In genomic region chr1:57792212-57792611, GRCm38 (mm10) we compare ENCODE assay signal across 16 mouse cellular contexts. TPM values are rescaled to one million over a fixed set of nuclear protein-coding genes. Genes with fewer than 3 reads are reported as not detected.
DNase-seq lines count a peak whose midpoint lies in the region; ATAC-seq and TF ChIP-seq lines count a peak whose summit lies in the region.
"Had no signal": no experiment of that assay in that cellular context is flagged by ENCODE, and none has a peak within 500 bp of the region (broad histone marks: within the 10 kb centered on the region; RNA-seq: fewer than 3 reads in every experiment).

No protein-coding gene starts in this region.

- TF ChIP-seq CTCF in heart, adult 2 months (IDR thresholded peaks at IDR 0.05): no peak
- no peak for TF ChIP-seq CTCF in lung, embryonic 14.5 days (IDR thresholded peaks at IDR 0.05; ENCODE audit: low read depth)

- intact Hi-C loops in heart, adult 2 months (cut with DNase I): no loop called here

- no peak overlapping the region for H3K9ac ChIP-seq in heart, embryonic 15.5 days
- H3K9ac ChIP-seq in heart, adult 2 months (ENCODE audit: low read depth, low read length): no peak overlapping the region
- no peak overlapping the region for H3K9ac ChIP-seq in lung, embryonic 14.5 days
- H3K9ac ChIP-seq in intestine, embryonic 16.5 days (ENCODE audit: low read depth, low read length): no peak overlapping the region
- no peak overlapping the region for H3K9ac ChIP-seq in hindbrain, embryonic 13.5 days
- H3K9ac ChIP-seq: liver, embryonic 15.5 days; neural tube, embryonic 13.5 days had no signal

- TF ChIP-seq EP300 in heart, adult 2 months (IDR thresholded peaks at IDR 0.05; ENCODE audit: insufficient read depth, low read depth, low read length): no peak

- no peaks in the 10 kb centered on the region for H3K27me3 ChIP-seq in heart, embryonic 15.5 days
- H3K27me3 ChIP-seq in heart, adult 2 months (ENCODE audit: control insufficient read depth, insufficient read depth, low read length): no peaks in the 10 kb centered on the region
- no peaks in the 10 kb centered on the region for H3K27me3 ChIP-seq in lung, embryonic 14.5 days (ENCODE audit: insufficient read depth, low read length)
- H3K27me3 ChIP-seq in intestine, embryonic 16.5 days (replicated peaks; ENCODE audit: control insufficient read depth, insufficient read depth, low read length): no peaks in the 10 kb centered on the region
- no peaks in the 10 kb centered on the region for H3K27me3 ChIP-seq in hindbrain, embryonic 13.5 days
- H3K27me3 ChIP-seq: liver, embryonic 15.5 days; neural tube, embryonic 13.5 days had no signal

- no peak for ATAC-seq in heart, embryonic 15.5 days (replicated peaks; ENCODE audit: insufficient number of reproducible peaks, insufficient read depth, low FRiP score, low read depth)
- no peak for ATAC-seq in lung, embryonic 14.5 days (ENCODE audit: insufficient read depth)
- no peak for ATAC-seq in intestine, embryonic 16.5 days
- no peak for ATAC-seq in hindbrain, embryonic 13.5 days (ENCODE audit: low FRiP score)
- ATAC-seq: forebrain, embryonic 16.5 days; inflammation-experienced regulatory T-cells, adult 6 months had no signal

- H3K27ac ChIP-seq in heart, embryonic 15.5 days: 0 out of 2 replicates have a peak overlapping the region, but pooled peaks have one; percentile 15
- no peak overlapping the region for H3K27ac ChIP-seq in heart, adult 2 months
- H3K27ac ChIP-seq in lung, embryonic 14.5 days (ENCODE audit: low read depth): peak overlapping the region; percentile 2; the same call in 1 of the 2 replicates
- 0 out of 2 replicates have a peak overlapping the region, but pooled peaks have one; percentile 1 for H3K27ac ChIP-seq in intestine, embryonic 16.5 days (ENCODE audit: low read length)
- no peak overlapping the region for H3K27ac ChIP-seq in hindbrain, embryonic 13.5 days
- H3K27ac ChIP-seq: liver, embryonic 15.5 days; neural tube, embryonic 13.5 days had no signal

- 67% methylated on average over 4 of the region's 4 CpGs for WGBS in heart, embryonic 15.5 days
- 30% methylated on average over 4 of the region's 4 CpGs for WGBS in heart, adult 2 months
- WGBS in lung, embryonic 14.5 days: 69% methylated on average over 4 of the region's 4 CpGs
- WGBS in intestine, embryonic 16.5 days: 76% methylated on average over 4 of the region's 4 CpGs
- WGBS in hindbrain, embryonic 13.5 days: 96% methylated on average over 4 of the region's 4 CpGs

- no peaks in the 10 kb centered on the region for H3K9me3 ChIP-seq in heart, embryonic 15.5 days (replicated peaks)
- no peaks in the 10 kb centered on the region for H3K9me3 ChIP-seq in lung, embryonic 14.5 days (ENCODE audit: low read depth, low read length)
- no peaks in the 10 kb centered on the region for H3K9me3 ChIP-seq in intestine, embryonic 16.5 days (ENCODE audit: control insufficient read depth, low read length)
- H3K9me3 ChIP-seq in hindbrain, embryonic 13.5 days: no peaks in the 10 kb centered on the region
- H3K9me3 ChIP-seq: liver, embryonic 15.5 days; neural tube, embryonic 13.5 days had no signal

- no peak overlapping the region for H3K4me2 ChIP-seq in heart, embryonic 15.5 days
- H3K4me2 ChIP-seq in lung, embryonic 14.5 days: no peak overlapping the region
- H3K4me2 ChIP-seq in intestine, embryonic 16.5 days (ENCODE audit: low read depth, low read length): no peak overlapping the region
- H3K4me2 ChIP-seq in hindbrain, embryonic 13.5 days: no peak overlapping the region
- H3K4me2 ChIP-seq: liver, embryonic 15.5 days; neural tube, embryonic 13.5 days had no signal

- no peak for DNase-seq in heart, adult 2 months
- peak; percentile 52 for DNase-seq in lung, embryonic 14.5 days
- no peak for DNase-seq in lung, postnatal 25 days (ENCODE audit: low spot score)
- DNase-seq in kidney, postnatal 36 days: peak; percentile 4 to 26
- no peak for DNase-seq in thymus, adult 18-20 months
- DNase-seq: cerebellum, postnatal 14 days; thymus, postnatal 25 days had no signal

- H3K4me1 ChIP-seq in heart, embryonic 15.5 days (replicated peaks): 0 out of 2 replicates have a peak, but pooled peaks cover 4% of the 10 kb centered on the region
- peaks cover 4% of the 10 kb centered on the region for H3K4me1 ChIP-seq in heart, adult 2 months (ENCODE audit: control insufficient read depth, insufficient read depth, low read length)
- H3K4me1 ChIP-seq in lung, embryonic 14.5 days (ENCODE audit: insufficient read depth): no peaks in the 10 kb centered on the region
- H3K4me1 ChIP-seq in intestine, embryonic 16.5 days (ENCODE audit: control insufficient read depth, insufficient read depth, low read length): no peaks in the 10 kb centered on the region
- no peaks in the 10 kb centered on the region for H3K4me1 ChIP-seq in hindbrain, embryonic 13.5 days (replicated peaks)
- H3K4me1 ChIP-seq: liver, embryonic 15.5 days; neural tube, embryonic 13.5 days had no signal

- H3K79me2 ChIP-seq in heart, adult 2 months (replicated peaks; ENCODE audit: control insufficient read depth, insufficient read depth, low read length): no peaks in the 10 kb centered on the region; the same call in 1 of the 2 replicates

- no peak overlapping the region for H3K4me3 ChIP-seq in heart, embryonic 15.5 days
- H3K4me3 ChIP-seq in heart, adult 2 months: no peak overlapping the region
- H3K4me3 ChIP-seq in lung, embryonic 14.5 days (ENCODE audit: low read depth, low read length): no peak overlapping the region
- no peak overlapping the region for H3K4me3 ChIP-seq in intestine, embryonic 16.5 days (ENCODE audit: low read length)
- no peak overlapping the region for H3K4me3 ChIP-seq in hindbrain, embryonic 13.5 days
- H3K4me3 ChIP-seq: liver, embryonic 15.5 days; neural tube, embryonic 13.5 days had no signal

- no peaks in the 10 kb centered on the region for H3K36me3 ChIP-seq in heart, embryonic 15.5 days
- H3K36me3 ChIP-seq in heart, adult 2 months (ENCODE audit: control insufficient read depth, insufficient read depth, low read length): no peaks in the 10 kb centered on the region; the same call in 1 of the 2 replicates
- H3K36me3 ChIP-seq in lung, embryonic 14.5 days (ENCODE audit: insufficient read depth): no peaks in the 10 kb centered on the region
- H3K36me3 ChIP-seq in intestine, embryonic 16.5 days (ENCODE audit: control insufficient read depth, insufficient read depth, low read length): no peaks in the 10 kb centered on the region
- H3K36me3 ChIP-seq in hindbrain, embryonic 13.5 days: no peaks in the 10 kb centered on the region
- H3K36me3 ChIP-seq: liver, embryonic 15.5 days; neural tube, embryonic 13.5 days had no signal

- no peak for TF ChIP-seq POLR2A in heart, adult 2 months (IDR thresholded peaks at IDR 0.05; ENCODE audit: insufficient read depth, low read depth, low read length)

RNA-seq across cellular contexts. Expression of gene Spats2l, which starts 18.2 kb away (rescaled TPM):
- 62.0 and 66.6 TPM in 2 replicates for polyA plus RNA-seq in heart, embryonic 15.5 days (2015; fragmentation: Nextera tagmentation; extraction: Ambion mirVana)
- total RNA-seq in heart, adult 2 months (2021): 1 to 10 TPM; 6.1 to 7.2 TPM
- 5.1 and 6.7 TPM in 2 replicates for polyA plus RNA-seq in heart, adult 2 months (2012; rRNA removed)
- 81.2 and 81.9 TPM in 2 replicates for polyA plus RNA-seq in lung, embryonic 14.5 days (2014; fragmentation: Nextera tagmentation; extraction: Ambion mirVana)
- polyA plus RNA-seq in intestine, embryonic 16.5 days (2015; fragmentation: Nextera tagmentation; extraction: Ambion mirVana): 53.0 and 56.7 TPM in 2 replicates
- polyA plus RNA-seq in hindbrain, embryonic 13.5 days (2015; fragmentation: Nextera tagmentation; extraction: Ambion mirVana): 67.7 and 77.3 TPM in 2 replicates
- total RNA-seq: hematopoietic stem cell, adult 5-6 weeks; monocyte, adult 5-6 weeks had no signal

Comparison
In these comparisons a context has a peak if more than half of its experiments do, and no peak if none do; other contexts are left out.
1. H3K27ac ChIP-seq: peak in heart, embryonic 15.5 days (single experiment), lung, embryonic 14.5 days (single experiment) and intestine, embryonic 16.5 days (single experiment); none in heart, adult 2 months (single experiment) and hindbrain, embryonic 13.5 days (single experiment).
2. DNase-seq: peak in lung, embryonic 14.5 days (single experiment) and kidney, postnatal 36 days (2 of 2); none in heart, adult 2 months (0 of 2), lung, postnatal 25 days (single experiment) and thymus, adult 18-20 months (0 of 2).